Mouse (Mus musculus): ENCODE data around the gene Klc4. TPM values are rescaled to one million over a fixed set of nuclear protein-coding genes. Genes with fewer than 3 reads are reported as not detected.

Gene Klc4
- polyA plus RNA-seq, 1 experiment from 2014 or later: 39.0 TPM

DNA sequence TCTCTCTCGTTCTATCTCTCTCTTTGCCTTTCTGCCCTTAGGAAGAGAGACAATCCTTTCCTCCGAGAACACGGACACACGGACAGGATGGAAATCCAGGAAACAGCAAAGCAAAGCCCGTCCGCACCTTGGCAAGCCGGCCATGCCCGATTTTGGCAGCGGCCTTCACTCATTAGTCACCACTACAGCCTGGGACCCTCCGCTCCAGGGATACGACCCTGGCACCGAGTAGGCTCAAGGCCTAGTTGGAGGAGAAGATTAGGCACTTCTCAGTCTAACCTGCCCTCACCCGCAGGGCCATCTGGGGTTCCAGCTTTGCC lies 17.4 kb downstream of the Klc4 start:
- peak overlapping the region; percentile 85 for H3K4me3 ChIP-seq (replicated peaks)
- peak overlapping the region; percentile 80 for H3K4me2 ChIP-seq
- H3K27me3 ChIP-seq: no peaks in the 10 kb centered on the region
- WGBS: under 1% methylated on average over 12 of the region's 13 CpGs
- H3K9ac ChIP-seq: peak overlapping the region; percentile 95
- H3K27ac ChIP-seq: peak overlapping the region; percentile 94; the same call in 1 of the 2 replicates
- H3K9me3 ChIP-seq: no peaks in the 10 kb centered on the region
- peaks cover 56% of the 10 kb centered on the region for H3K4me1 ChIP-seq
- peaks cover 26% of the 10 kb centered on the region for H3K36me3 ChIP-seq (replicated peaks)
- peak; percentile 31 for ATAC-seq (ENCODE audit: low FRiP score)

GRCm38 (mm10) chr17:46627409-46627808 lies 18.4 kb downstream of the Klc4 start:
- peak overlapping the region; percentile 95 for H3K9ac ChIP-seq
- no peak overlapping the region for H3K27ac ChIP-seq
- peak overlapping the region; percentile 85 for H3K4me3 ChIP-seq (replicated peaks)
- 73% methylated on average over 6 of the region's 6 CpGs for WGBS
- H3K27me3 ChIP-seq: no peaks in the 10 kb centered on the region
- peaks cover 16% of the 10 kb centered on the region for H3K36me3 ChIP-seq (replicated peaks)
- peak overlapping the region; percentile 80 for H3K4me2 ChIP-seq
- ATAC-seq (ENCODE audit: low FRiP score): no peak
- peaks cover 65% of the 10 kb centered on the region for H3K4me1 ChIP-seq
- no peaks in the 10 kb centered on the region for H3K9me3 ChIP-seq

DNA sequence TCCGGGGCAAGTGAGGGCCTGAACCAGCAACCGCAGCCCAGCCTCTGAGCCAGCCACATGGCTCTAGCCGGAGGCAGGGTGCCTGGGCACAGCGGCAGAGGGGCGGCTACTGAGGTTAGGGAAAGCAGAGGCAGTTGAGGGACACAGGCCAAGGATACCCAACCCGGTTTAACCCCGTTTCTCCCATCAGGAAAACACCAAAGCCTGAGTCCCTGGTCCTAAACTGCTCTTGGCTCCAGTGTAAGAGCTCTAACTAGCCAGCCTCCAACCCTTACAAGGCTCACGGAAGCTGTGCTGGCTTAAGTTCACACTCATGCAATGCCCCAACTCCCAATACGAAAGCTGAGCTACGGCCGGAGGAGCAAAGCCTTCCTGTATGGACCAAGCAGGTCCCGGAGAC lies 21.2 kb downstream of the Klc4 start:
- no peaks in the 10 kb centered on the region for H3K9me3 ChIP-seq
- WGBS: 75% methylated on average over 12 of the region's 12 CpGs
- no peak overlapping the region for H3K9ac ChIP-seq
- H3K27me3 ChIP-seq: no peaks in the 10 kb centered on the region
- no peaks in the 10 kb centered on the region for H3K36me3 ChIP-seq (replicated peaks)
- H3K4me2 ChIP-seq: 0 out of 2 replicates have a peak overlapping the region, but pooled peaks have one; percentile 2
- ATAC-seq (ENCODE audit: low FRiP score): no peak
- peak overlapping the region; percentile 53; the same call in 1 of the 2 replicates for H3K27ac ChIP-seq
- peaks cover 71% of the 10 kb centered on the region for H3K4me1 ChIP-seq
- H3K4me3 ChIP-seq (replicated peaks): no peak overlapping the region

- Histone ChIP-seq H3K9ac (0 out of 2 replicates have a peak overlapping the region, but pooled peaks have one; percentile 21), H3K27ac (peak overlapping the region; percentile 53), H3K4me1 (peaks cover 76% of the 10 kb centered on the region), H3K9me3 (no peaks in the 10 kb centered on the region), H3K36me3 (replicated peaks) (no peaks in the 10 kb centered on the region), H3K27me3 (no peaks in the 10 kb centered on the region), H3K4me2 (0 out of 2 replicates have a peak overlapping the region, but pooled peaks have one; percentile 2), H3K4me3 (replicated peaks) (no peak overlapping the region)
- 38% methylated on average over 10 of the region's 10 CpGs for WGBS
- no peak for ATAC-seq (ENCODE audit: low FRiP score)
These were observed 21.8 kb downstream of the Klc4 start for GRCm38 (mm10) chr17:46623819-46624557.

GRCm38 (mm10) chr17:46622269-46622668 lies 23.6 kb downstream of the Klc4 start:
- Histone ChIP-seq H3K4me1 (peaks cover 84% of the 10 kb centered on the region), H3K27me3 (no peaks in the 10 kb centered on the region), H3K9me3 (no peaks in the 10 kb centered on the region), H3K36me3 (replicated peaks) (no peaks in the 10 kb centered on the region), H3K4me3 (replicated peaks) (no peak overlapping the region), H3K9ac (no peak overlapping the region), H3K27ac (no peak overlapping the region), H3K4me2 (no peak overlapping the region)
- 87% methylated on average over 11 of the region's 11 CpGs for WGBS
- no peak for ATAC-seq (ENCODE audit: low FRiP score)

GRCm38 (mm10) chr17:46621324-46621723 lies 24.5 kb downstream of the Klc4 start:
- Histone ChIP-seq H3K9ac (no peak overlapping the region), H3K36me3 (replicated peaks) (no peaks in the 10 kb centered on the region), H3K27me3 (no peaks in the 10 kb centered on the region), H3K4me3 (replicated peaks) (no peak overlapping the region), H3K4me1 (peaks cover 80% of the 10 kb centered on the region), H3K9me3 (no peaks in the 10 kb centered on the region), H3K27ac (no peak overlapping the region), H3K4me2 (no peak overlapping the region)
- WGBS: 87% methylated on average over 15 of the region's 15 CpGs
- no peak for ATAC-seq (ENCODE audit: low FRiP score)

DNA sequence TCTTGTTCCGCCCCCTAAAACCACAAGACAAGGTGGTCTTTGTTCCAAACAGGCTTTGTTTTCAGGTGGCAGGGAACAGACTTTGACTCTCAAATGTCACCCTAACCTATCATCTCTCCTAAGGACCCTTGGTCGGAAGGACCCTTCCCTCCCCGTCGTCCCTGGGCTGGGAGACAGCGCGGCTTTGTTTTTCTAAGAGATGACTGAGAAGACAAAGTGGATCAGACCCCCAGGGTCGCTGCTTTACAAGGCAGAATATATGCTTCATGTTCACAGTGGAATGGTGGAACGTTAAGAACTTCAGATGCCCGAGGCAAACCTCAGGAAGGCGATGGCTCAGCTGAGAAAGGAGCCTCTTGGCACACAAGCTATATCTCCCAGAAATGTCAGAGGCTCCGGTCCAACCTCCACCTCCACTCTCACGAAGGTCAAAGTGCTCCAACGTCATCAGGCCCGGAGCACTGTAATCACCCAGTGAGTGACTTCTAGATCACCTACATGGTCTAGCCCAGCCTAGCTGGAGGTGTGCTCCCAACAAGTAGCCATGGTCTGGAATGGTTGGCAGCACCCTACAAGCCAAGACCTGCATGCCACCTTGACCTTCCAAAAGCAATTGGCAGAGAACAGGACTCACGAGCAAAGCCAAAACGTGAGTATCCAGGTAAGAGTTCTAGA lies 26.0 kb downstream of the Klc4 start:
- Histone ChIP-seq H3K27ac (peak overlapping the region; percentile 90), H3K4me2 (peak overlapping the region; percentile 35), H3K9ac (no peak overlapping the region), H3K4me3 (replicated peaks) (no peak overlapping the region), H3K4me1 (peaks cover 69% of the 10 kb centered on the region), H3K9me3 (no peaks in the 10 kb centered on the region), H3K36me3 (replicated peaks) (no peaks in the 10 kb centered on the region), H3K27me3 (no peaks in the 10 kb centered on the region)
- 29% methylated on average over 16 of the region's 16 CpGs for WGBS
- ATAC-seq (ENCODE audit: low FRiP score): peak; percentile 12; the same call in 1 of the 2 replicates

DNA sequence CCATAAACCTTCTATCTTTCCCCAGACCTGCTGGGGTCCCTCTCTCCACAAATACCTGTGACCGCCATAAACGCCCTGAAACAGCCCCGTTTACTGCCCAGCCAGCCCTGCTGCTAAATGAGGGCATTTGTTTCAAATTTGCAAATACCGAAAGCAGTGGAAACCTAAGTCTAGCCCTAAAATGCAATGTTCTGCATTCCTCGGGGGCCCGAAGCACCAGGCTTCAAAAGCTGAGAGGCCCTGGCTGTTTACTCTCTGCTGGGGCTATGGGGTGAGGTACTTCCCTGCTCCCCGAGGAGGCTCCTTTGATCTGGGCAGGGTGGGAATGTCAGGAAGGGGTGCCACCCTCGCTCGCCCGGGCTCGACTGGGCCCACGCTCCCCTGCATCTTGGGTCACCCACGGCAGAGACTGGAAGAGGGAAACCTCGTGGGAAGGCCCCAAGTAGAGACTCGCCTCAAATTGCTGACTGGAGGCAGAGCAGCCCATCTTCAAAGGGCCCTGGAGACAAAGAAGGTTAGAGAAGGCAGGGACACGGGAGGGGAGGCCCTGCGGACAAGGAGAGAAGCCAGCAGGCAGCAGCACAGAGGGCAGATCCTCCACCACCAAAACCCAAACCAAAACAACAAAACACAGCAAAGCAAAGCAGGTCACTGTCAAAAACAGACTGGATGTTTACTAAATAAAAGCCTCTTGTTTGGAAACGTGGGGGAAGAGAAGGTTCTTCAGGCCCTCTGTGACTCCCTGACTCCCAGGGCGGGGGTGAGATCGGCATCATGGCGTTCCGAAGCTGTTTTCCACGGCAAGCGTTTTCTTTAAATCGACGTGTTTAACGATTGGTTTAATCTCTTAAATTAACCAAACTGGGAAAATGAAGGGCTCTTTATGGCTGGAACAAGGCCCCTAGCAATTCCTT lies 26.8 kb downstream of the Klc4 start:
- ATAC-seq (ENCODE audit: low FRiP score): 0 out of 2 replicates have a peak, but pooled peaks have one; percentile 32
- 3% methylated on average over 27 of the region's 27 CpGs for WGBS
- H3K4me3 ChIP-seq (replicated peaks): peak overlapping the region; percentile 7; the same call in 1 of the 2 replicates
- H3K4me2 ChIP-seq: peak overlapping the region; percentile 35
- H3K9me3 ChIP-seq: no peaks in the 10 kb centered on the region
- peaks cover 61% of the 10 kb centered on the region for H3K4me1 ChIP-seq
- no peaks in the 10 kb centered on the region for H3K27me3 ChIP-seq
- H3K9ac ChIP-seq: peak overlapping the region; percentile 60
- peak overlapping the region; percentile 90 for H3K27ac ChIP-seq
- H3K36me3 ChIP-seq (replicated peaks): no peaks in the 10 kb centered on the region

DNA sequence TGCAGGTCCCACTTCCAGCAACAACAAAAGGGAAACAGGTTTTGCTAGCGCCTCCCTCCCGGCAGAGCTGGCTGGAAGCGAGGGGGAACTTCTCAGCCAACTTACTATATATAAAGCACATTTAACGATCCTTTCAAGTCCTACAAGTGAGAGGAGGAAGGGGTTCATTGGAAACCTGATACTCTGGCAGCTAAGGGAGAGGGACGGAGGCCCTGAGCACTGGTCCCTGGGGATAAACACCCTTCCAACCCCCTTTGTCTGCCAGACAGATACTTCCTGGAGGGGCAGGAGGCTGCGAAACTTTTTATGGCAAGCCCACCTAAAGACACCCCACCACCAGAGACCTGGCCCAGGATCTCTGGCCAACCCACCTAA lies 27.4 kb downstream of the Klc4 start:
- no peak overlapping the region for H3K4me3 ChIP-seq (replicated peaks)
- peak overlapping the region; percentile 90 for H3K27ac ChIP-seq
- peak overlapping the region; percentile 35 for H3K4me2 ChIP-seq
- ATAC-seq (ENCODE audit: low FRiP score): no peak
- no peaks in the 10 kb centered on the region for H3K27me3 ChIP-seq
- whole genome bisulfite sequencing: 6% methylated on average over 6 of the region's 6 CpGs
- no peaks in the 10 kb centered on the region for H3K36me3 ChIP-seq (replicated peaks)
- peak overlapping the region; percentile 60; the same call in 1 of the 2 replicates for H3K9ac ChIP-seq
- peaks cover 62% of the 10 kb centered on the region for H3K4me1 ChIP-seq
- H3K9me3 ChIP-seq: no peaks in the 10 kb centered on the region

DNA sequence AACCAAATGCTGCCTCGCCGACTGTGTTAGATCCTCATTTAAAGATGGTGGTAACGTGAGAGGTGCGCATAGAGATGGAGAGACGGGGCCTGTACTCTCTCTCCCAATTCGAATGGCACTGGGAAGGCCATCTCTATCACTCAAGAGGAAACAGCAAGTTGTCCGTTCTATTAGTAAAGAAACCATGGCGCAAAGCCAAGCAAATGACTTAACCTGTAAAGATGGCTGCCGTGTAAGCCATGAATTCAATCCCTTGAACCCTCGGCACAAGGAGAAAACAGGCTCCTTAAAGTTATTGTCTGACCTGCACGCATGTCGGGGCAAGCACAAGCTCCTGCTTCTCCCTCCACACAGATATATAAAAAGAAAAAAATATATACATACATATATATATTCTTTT lies 28.0 kb downstream of the Klc4 start:
- H3K9me3 ChIP-seq: no peaks in the 10 kb centered on the region
- H3K27me3 ChIP-seq: no peaks in the 10 kb centered on the region
- H3K36me3 ChIP-seq (replicated peaks): no peaks in the 10 kb centered on the region
- ATAC-seq (ENCODE audit: low FRiP score): no peak
- peak overlapping the region; percentile 90 for H3K27ac ChIP-seq
- whole genome bisulfite sequencing: 65% methylated on average over 12 of the region's 12 CpGs
- peak overlapping the region; percentile 35; the same call in 1 of the 2 replicates for H3K4me2 ChIP-seq
- H3K4me3 ChIP-seq (replicated peaks): no peak overlapping the region
- H3K9ac ChIP-seq: 0 out of 2 replicates have a peak overlapping the region, but pooled peaks have one; percentile 60
- H3K4me1 ChIP-seq: peaks cover 62% of the 10 kb centered on the region

- 42% methylated on average over 3 of the region's 3 CpGs for WGBS
- Histone ChIP-seq H3K9ac (no peak overlapping the region), H3K4me3 (replicated peaks) (no peak overlapping the region), H3K9me3 (no peaks in the 10 kb centered on the region), H3K4me1 (peaks cover 38% of the 10 kb centered on the region), H3K36me3 (replicated peaks) (no peaks in the 10 kb centered on the region), H3K27ac (peak overlapping the region; percentile 43; the same call in 1 of the 2 replicates), H3K27me3 (no peaks in the 10 kb centered on the region), H3K4me2 (no peak overlapping the region; the same call in 1 of the 2 replicates)
- no peak for ATAC-seq (ENCODE audit: low FRiP score)
These were observed 32.6 kb downstream of the Klc4 start for GRCm38 (mm10) chr17:46613229-46613628.

GRCm38 (mm10) chr17:46612820-46613219 lies 33.0 kb downstream of the Klc4 start:
- WGBS: 48% methylated on average over 4 of the region's 4 CpGs

More at GRCm38 (mm10) chr17:46612820-46613219, 33.0 kb downstream of the Klc4 start:
- Histone ChIP-seq H3K9ac (no peak overlapping the region), H3K36me3 (replicated peaks) (no peaks in the 10 kb centered on the region), H3K27me3 (no peaks in the 10 kb centered on the region), H3K4me1 (peaks cover 34% of the 10 kb centered on the region), H3K27ac (peak overlapping the region; percentile 46; the same call in 1 of the 2 replicates), H3K9me3 (no peaks in the 10 kb centered on the region), H3K4me2 (no peak overlapping the region; the same call in 1 of the 2 replicates), H3K4me3 (replicated peaks) (no peak overlapping the region)
- ATAC-seq (ENCODE audit: low FRiP score): no peak

All from forebrain, embryonic 12.5 days (tissue).